Mouse (Mus musculus): ENCODE measurements around the gene Rnh1.

GRCm38 (mm10) chr7:141123517-141123856 lies 49.2 kb downstream of the Rnh1 start:
- TF ChIP-seq CTCF (IDR thresholded peaks at IDR 0.05; ENCODE audit: control insufficient read depth, insufficient read depth, insufficient read length) (no peak), CEBPB (IDR thresholded peaks at IDR 0.05; ENCODE audit: low read depth) (no peak), MYOG (IDR thresholded peaks at IDR 0.05; ENCODE audit: control insufficient read depth, extremely low read depth, insufficient read length) (no peak), USF1 (IDR thresholded peaks at IDR 0.05; ENCODE audit: low read depth) (no peak), MYOD1 (IDR thresholded peaks at IDR 0.05; ENCODE audit: control insufficient read depth, insufficient read length, low read depth) (no peak), MAX (IDR thresholded peaks at IDR 0.05) (no peak)

All from C2C12 (cell line).